Mouse (Mus musculus) midbrain, embryonic 14.5 days (tissue): Measurements from ENCODE around the gene Xpo5. TPM values are rescaled to one million over a fixed set of nuclear protein-coding genes. Genes with fewer than 3 reads are reported as not detected.

ENCODE experiments used
- ATAC-seq: fragments of 200-750 bp; cut with Nextera tagmentation; 2 replicates; pipeline ENCODE4 v1.8.0; 2017; ENCODE audit warnings: moderate number of reproducible peaks, moderate library complexity; ENCODE audit not compliant: low FRiP score, low TSS enrichment
- DNase-seq: peaks from one replicate; pipeline ENCODE4 v3.0.0-alpha.2; 2015
- H3K27ac ChIP-seq: fragments of 300-500 bp; sonication (generic); replicated peaks from 2 replicates; pipeline ENCODE4 v1.5.1; 2014; ENCODE audit warnings: mild to moderate bottlenecking, low read depth, low read length, moderate library complexity
- H3K27me3 ChIP-seq: fragments of 300-500 bp; sonication (generic); 2 replicates; pipeline ENCODE4 v1.6.1; 2014; ENCODE audit warnings: low read length, control low read depth, mixed read lengths; ENCODE audit not compliant: control insufficient read depth, insufficient read depth
- H3K36me3 ChIP-seq: fragments of 300-500 bp; sonication (generic); 2 replicates; pipeline ENCODE4 v1.6.1; 2014; ENCODE audit warnings: low read length, control low read depth; ENCODE audit not compliant: control insufficient read depth, insufficient read depth
- H3K4me1 ChIP-seq: fragments of 300-500 bp; sonication (generic); 2 replicates; pipeline ENCODE4 v1.6.1; 2014; ENCODE audit warnings: mild to moderate bottlenecking, antibody characterized with exemption, low read length, control low read depth; ENCODE audit not compliant: control insufficient read depth, insufficient read depth
- H3K4me2 ChIP-seq: fragments of 300-500 bp; sonication (generic); 2 replicates; pipeline ENCODE4 v1.6.1; 2014; ENCODE audit warnings: mild to moderate bottlenecking, low read length, moderate library complexity
- H3K4me3 ChIP-seq: fragments of 300-500 bp; sonication (generic); replicated peaks from 2 replicates; pipeline ENCODE4 v1.5.1; 2014; ENCODE audit warnings: low read depth, low read length
- H3K9ac ChIP-seq: fragments of 300-500 bp; sonication (generic); replicated peaks from 2 replicates; pipeline ENCODE4 v1.6.1; 2014; ENCODE audit warnings: mild to moderate bottlenecking, low read length, moderate library complexity
- H3K9me3 ChIP-seq: fragments of 300-500 bp; sonication (generic); 2 replicates; pipeline ENCODE4 v1.6.1; 2016; ENCODE audit warnings: low read length, control low read depth, mixed read lengths; ENCODE audit not compliant: control insufficient read depth
- WGBS: fragments of 180-500 bp; shearing (Covaris S2); extraction: QIAGEN DNeasy Blood & Tissue Kit; methylation state at CpG from one replicate; pipeline ENCODE4 v1.1.7; 2014; 5-methylcytosine and 5-hydroxymethylcytosine counted together
- polyA plus RNA-seq: library from polyadenylated mRNA; unstranded; fragments of >200 nt; fragmentation: Nextera tagmentation; extraction: Ambion mirVana; gene quantifications from 2 replicates; pipeline ENCODE4 v1.2.1, GENCODE M21; 2014

The Xpo5 gene
- polyA plus RNA-seq, 1 experiment from 2014 or later, result 54.3 TPM

GRCm38 (mm10) chr17:46268026-46268720 is 65.6 kb downstream of the Xpo5 start:
- H3K9ac ChIP-seq, result no peak overlapping the region
- DNase-seq (no peak), ATAC-seq (no peak)
- H3K4me2 ChIP-seq, result no peak overlapping the region
- no peaks in the 10 kb centered on the region for H3K9me3 ChIP-seq
- H3K27me3 ChIP-seq, result no peaks in the 10 kb centered on the region
- WGBS, result 88% methylated on average over 10 of the region's 10 CpGs
- peaks cover 40% of the 10 kb centered on the region for H3K36me3 ChIP-seq
- H3K27ac ChIP-seq, result no peak overlapping the region
- H3K4me1 ChIP-seq, result no peaks in the 10 kb centered on the region
- H3K4me3 ChIP-seq, result no peak overlapping the region

- Histone ChIP-seq H3K4me3 (no peak overlapping the region), H3K4me2 (no peak overlapping the region), H3K9ac (no peak overlapping the region), H3K9me3 (no peaks in the 10 kb centered on the region), H3K4me1 (no peaks in the 10 kb centered on the region), H3K27ac (no peak overlapping the region), H3K36me3 (peaks cover 34% of the 10 kb centered on the region), H3K27me3 (no peaks in the 10 kb centered on the region)
- WGBS, result 88% methylated on average over 19 of the region's 19 CpGs
- no peak for DNase-seq
- ATAC-seq, result no peak
Measured at GRCm38 (mm10) chr17:46269771-46270534, 67.4 kb downstream of the Xpo5 start.

- H3K27me3 ChIP-seq, result no peaks in the 10 kb centered on the region
- 93% methylated on average over 2 of the region's 2 CpGs for WGBS
- no peaks in the 10 kb centered on the region for H3K9me3 ChIP-seq
- H3K4me1 ChIP-seq, result no peaks in the 10 kb centered on the region
- H3K4me3 ChIP-seq, result no peak overlapping the region
- no peak overlapping the region for H3K27ac ChIP-seq
- H3K36me3 ChIP-seq, result peaks cover 32% of the 10 kb centered on the region
- no peak for ATAC-seq
- H3K4me2 ChIP-seq, result no peak overlapping the region
- H3K9ac ChIP-seq, result no peak overlapping the region
- DNase-seq, result no peak
Measured at GRCm38 (mm10) chr17:46272058-46272457, 69.5 kb downstream of the Xpo5 start.

GRCm38 (mm10) chr17:46272675-46273074 is 70.1 kb downstream of the Xpo5 start:
- WGBS, result 93% methylated on average over 5 of the region's 5 CpGs

GRCm38 (mm10) chr17:46273803-46274236 is 71.2 kb downstream of the Xpo5 start:
- H3K36me3 ChIP-seq, result peaks cover 32% of the 10 kb centered on the region
- no peak overlapping the region for H3K9ac ChIP-seq
- H3K4me2 ChIP-seq, result no peak overlapping the region
- H3K27me3 ChIP-seq, result no peaks in the 10 kb centered on the region
- ATAC-seq (no peak), DNase-seq (no peak)
- H3K4me3 ChIP-seq, result no peak overlapping the region
- H3K4me1 ChIP-seq, result no peaks in the 10 kb centered on the region
- no peaks in the 10 kb centered on the region for H3K9me3 ChIP-seq
- 80% methylated on average over 1 of the region's 1 CpGs for WGBS
- H3K27ac ChIP-seq, result no peak overlapping the region

More at GRCm38 (mm10) chr17:46272675-46273074, 70.1 kb downstream of the Xpo5 start:
- no peak overlapping the region for H3K4me2 ChIP-seq
- H3K9me3 ChIP-seq, result no peaks in the 10 kb centered on the region
- no peaks in the 10 kb centered on the region for H3K4me1 ChIP-seq
- H3K27me3 ChIP-seq, result no peaks in the 10 kb centered on the region
- peaks cover 32% of the 10 kb centered on the region for H3K36me3 ChIP-seq
- no peak overlapping the region for H3K27ac ChIP-seq
- no peak overlapping the region for H3K4me3 ChIP-seq
- no peak overlapping the region for H3K9ac ChIP-seq
- ATAC-seq (no peak), DNase-seq (no peak)

GRCm38 (mm10) chr17:46274465-46274864 is 71.9 kb downstream of the Xpo5 start:
- H3K4me3 ChIP-seq, result no peak overlapping the region
- no peaks in the 10 kb centered on the region for H3K9me3 ChIP-seq
- ATAC-seq (no peak), DNase-seq (no peak)
- peaks cover 36% of the 10 kb centered on the region for H3K36me3 ChIP-seq
- no peaks in the 10 kb centered on the region for H3K27me3 ChIP-seq
- WGBS, result 83% methylated on average over 6 of the region's 6 CpGs
- H3K4me1 ChIP-seq, result no peaks in the 10 kb centered on the region
- no peak overlapping the region for H3K4me2 ChIP-seq
- no peak overlapping the region for H3K9ac ChIP-seq
- H3K27ac ChIP-seq, result no peak overlapping the region

- Histone ChIP-seq H3K27me3 (no peaks in the 10 kb centered on the region), H3K9ac (0 out of 2 replicates have a peak overlapping the region, but pooled peaks have one; percentile 20), H3K4me1 (no peaks in the 10 kb centered on the region), H3K36me3 (peaks cover 33% of the 10 kb centered on the region), H3K4me2 (no peak overlapping the region), H3K27ac (no peak overlapping the region), H3K4me3 (no peak overlapping the region), H3K9me3 (no peaks in the 10 kb centered on the region)
- no peak for DNase-seq
- WGBS, result 91% methylated on average over 6 of the region's 6 CpGs
- no peak for ATAC-seq
Measured at GRCm38 (mm10) chr17:46275034-46275433, 72.5 kb downstream of the Xpo5 start.

GRCm38 (mm10) chr17:46275506-46275905 is 72.9 kb downstream of the Xpo5 start:
- Histone ChIP-seq H3K27me3 (no peaks in the 10 kb centered on the region), H3K4me2 (no peak overlapping the region), H3K36me3 (peaks cover 29% of the 10 kb centered on the region), H3K4me3 (no peak overlapping the region), H3K9ac (no peak overlapping the region), H3K4me1 (no peaks in the 10 kb centered on the region), H3K9me3 (no peaks in the 10 kb centered on the region), H3K27ac (no peak overlapping the region)
- ATAC-seq (no peak), DNase-seq (no peak)
- 96% methylated on average over 10 of the region's 10 CpGs for WGBS
